Mouse (Mus musculus): ENCODE measurements at regions not wholly inside any gene's neighbourhood (a gene's known extent, or its start where the extent isn't known, plus 50 kb on each side); places are given as distances from the start of the nearest gene placed in this dataset.

DNA sequence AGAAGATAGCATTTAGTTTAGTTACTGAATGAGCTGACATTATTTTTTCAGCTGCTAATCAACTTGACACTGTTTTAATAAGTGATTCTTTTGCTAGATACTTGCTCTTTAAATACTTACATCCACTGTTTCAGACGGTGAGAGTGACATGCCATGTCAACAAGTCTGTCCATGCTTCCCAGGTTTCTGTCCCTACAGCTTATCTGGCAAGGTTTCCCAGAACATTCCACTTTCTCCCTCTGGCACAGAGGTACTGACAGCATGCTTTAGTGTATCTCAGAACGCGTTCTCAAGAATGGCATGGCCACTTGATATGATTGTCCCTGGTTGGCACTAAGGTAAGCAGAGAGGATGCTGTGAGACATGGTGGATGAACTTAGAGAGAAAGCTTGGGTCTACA, 154.1 kb downstream of the Htr1b start:
- DNase-seq, result peak; percentile 4

Data from heart, postnatal 4 days (tissue).